Mouse (Mus musculus) layer of hippocampus, postnatal 10 days (tissue): Measurements from ENCODE around the gene Rapgef2. TPM values are rescaled to one million over a fixed set of nuclear protein-coding genes. Genes with fewer than 3 reads are reported as not detected.
"Not testable (repeated sequence)": the region's sequence is repeated elsewhere in the genome, so short reads cannot be mapped to it uniquely, and the experiment has no call there.

ENCODE experiments used
- DNase-seq, 2 experiments: peaks; one replicate each; pipeline ENCODE4 v3.0.0; 2021; ENCODE audit warnings: low spot score in 2 of 2
- total RNA-seq, 2 experiments: library from RNA; stranded (reverse); gene quantifications; 2 replicates each; pipeline ENCODE4 v1.2.3; 2021

Rapgef2 gene
- total RNA-seq, 2 experiments from 2014 or later: 92.7 to 105 TPM

DNA sequence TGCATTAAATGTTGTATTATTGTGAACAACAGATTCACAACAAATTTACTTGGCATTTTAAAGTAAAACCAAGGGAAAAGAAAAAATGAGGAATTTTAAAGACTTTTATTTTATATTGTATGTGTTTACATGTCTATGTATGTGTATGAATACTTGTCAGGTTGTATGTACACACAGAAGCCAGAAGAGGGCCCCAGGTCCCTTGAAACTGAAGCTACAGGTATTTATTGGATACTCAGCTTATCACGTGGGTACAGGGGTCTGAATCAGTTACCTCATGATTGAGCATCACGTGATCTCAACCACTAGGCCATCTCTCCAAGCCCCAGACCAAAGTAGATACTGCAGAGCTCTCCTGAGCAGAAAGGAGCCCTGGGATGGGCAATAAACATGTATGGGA, 180.0 kb downstream of the Rapgef2 start:
- no peak for DNase-seq

DNA sequence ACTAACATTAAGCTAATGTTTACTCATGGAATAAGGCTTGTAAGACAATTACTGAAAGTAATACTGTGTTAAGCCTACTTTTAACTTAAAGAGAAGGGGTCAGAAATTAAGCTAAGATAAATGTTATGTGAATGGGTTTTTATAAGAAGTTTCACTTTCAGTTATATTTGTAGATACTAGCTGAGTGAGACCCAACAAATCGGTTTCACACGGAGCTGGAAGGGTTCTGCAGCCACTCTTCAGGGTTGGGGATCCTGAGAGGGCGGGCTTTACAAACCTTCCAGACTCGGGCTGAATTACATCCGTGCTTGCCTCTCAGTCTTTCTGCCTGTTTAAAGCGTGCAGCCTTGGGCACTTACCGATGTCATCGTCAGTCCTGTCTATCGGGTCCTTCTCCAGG, 182.7 kb downstream of the Rapgef2 start:
- no peak for DNase-seq

DNA sequence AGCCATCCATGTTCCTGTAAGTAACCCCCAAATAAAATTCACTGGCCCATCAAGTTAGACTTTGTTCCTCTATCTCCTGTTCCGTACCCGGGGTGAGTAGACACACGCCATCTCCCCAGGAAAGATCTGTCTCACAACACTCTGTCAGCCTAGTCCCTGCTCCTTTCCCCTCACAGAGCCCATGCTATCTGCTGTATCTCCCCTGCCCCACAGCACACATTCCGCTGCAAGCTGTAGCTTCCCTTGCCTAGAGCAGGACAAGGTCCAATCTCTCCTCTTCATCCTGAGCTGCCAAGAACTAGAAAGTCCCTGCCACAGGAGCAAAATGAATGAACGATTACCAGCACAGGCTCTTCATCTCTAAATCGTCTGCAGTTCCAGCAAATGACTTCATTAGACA, 184.6 kb downstream of the Rapgef2 start:
- DNase-seq: no peak

DNA sequence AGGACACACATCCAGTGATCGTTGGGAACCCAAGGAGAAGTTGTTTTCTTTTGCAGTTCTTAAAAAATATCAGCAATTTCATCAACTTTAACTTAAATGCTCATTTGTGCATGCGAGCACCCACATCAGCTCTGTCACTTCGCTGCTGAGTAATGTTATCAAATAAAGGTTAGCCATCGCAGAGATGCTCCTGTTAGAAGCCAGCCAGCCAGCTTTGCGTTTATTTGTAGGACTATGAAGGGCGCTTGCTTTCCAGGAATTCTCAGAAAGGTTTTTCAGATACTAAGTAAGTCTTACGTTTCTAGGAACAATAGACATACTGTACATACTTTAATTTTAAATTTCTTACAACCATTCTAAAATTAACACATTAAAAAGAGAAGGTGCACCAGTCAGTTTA, 185.5 kb downstream of the Rapgef2 start:
- no peak for DNase-seq

GRCm38 (mm10) chr3:79089091-79089490, 197.2 kb downstream of the Rapgef2 start:
- DNase-seq: no peak

DNA sequence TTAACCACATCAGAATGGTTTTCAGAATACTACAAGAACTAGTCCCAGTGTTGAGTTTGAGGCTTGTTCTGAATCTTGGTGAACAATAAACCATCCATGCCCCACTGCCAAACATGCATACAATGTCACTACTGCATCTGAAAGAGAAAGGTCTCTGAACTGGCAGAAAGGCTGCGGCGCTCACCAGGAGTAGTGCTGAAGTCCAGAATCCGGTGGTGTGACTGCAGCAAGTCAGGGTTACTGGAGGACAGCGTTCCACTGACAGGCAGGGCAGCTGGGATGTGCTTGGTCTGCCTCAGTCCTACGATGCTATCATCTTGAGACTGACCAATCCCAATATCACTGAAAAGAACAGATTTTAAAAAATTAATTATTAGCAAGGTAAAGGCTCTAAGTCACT, 197.9 kb downstream of the Rapgef2 start:
- DNase-seq: no peak

- DNase-seq: no peak
Measured at GRCm38 (mm10) chr3:79086282-79086681, 200.0 kb downstream of the Rapgef2 start.

DNA sequence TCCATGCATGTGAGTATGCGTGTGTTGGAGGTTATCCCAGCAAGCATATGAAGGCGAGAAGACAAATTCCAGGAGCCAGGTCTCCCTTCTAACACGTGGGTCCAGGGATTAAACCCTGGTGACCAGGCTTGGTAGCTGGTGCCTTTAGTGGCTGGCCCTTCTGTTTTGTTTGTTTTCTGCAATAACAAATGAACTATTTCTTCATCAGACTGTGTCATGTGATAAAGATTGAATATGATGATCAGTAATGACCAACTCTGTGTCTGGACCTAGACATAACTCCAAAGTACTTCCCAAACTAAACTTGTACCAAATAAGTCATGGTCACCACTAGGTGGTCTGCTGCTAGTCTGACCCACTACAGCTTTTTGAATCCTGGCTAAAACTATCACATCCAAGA, 202.4 kb downstream of the Rapgef2 start:
- DNase-seq: no peak

DNA sequence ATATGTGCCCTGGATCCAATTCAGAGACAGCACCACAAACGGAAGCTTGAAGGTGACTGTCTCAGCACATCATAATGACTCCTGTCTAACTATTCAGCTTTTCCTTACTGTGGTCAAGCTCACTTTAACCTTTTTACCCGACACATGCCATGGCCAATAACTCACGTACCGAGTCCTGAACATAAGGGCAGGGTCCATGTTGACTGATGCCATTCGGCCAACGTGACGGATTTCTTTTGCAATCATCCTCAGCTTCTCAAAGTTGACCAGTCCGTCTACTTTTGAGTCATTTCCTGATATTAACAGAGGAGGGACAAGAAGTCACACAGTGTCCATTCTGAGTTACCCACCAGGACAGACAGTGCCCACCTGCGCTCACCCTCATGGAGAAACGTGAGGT, 203.3 kb downstream of the Rapgef2 start:
- DNase-seq: no peak

GRCm38 (mm10) chr3:79079076-79079475, 207.2 kb downstream of the Rapgef2 start:
- DNase-seq: no peak

DNA sequence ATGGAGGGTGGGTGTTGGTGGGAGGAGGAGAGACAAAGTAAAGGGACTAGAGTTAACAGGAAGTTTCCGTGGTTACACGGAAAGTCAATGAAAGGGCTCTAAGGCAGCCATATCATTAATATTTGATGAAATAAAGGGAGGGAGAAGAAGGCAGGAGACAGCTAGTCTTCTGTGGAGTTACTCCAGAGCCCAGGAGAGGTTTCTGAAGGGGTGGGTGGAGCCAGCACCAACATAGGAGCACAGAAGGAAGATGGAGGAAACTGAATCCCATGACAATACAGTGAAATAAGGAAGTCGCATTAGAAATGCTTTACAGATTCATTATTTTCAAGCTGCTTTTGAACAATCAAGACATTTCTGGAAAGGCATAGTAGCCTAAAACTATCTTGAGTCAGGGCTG, 211.3 kb downstream of the Rapgef2 start:
- no peak for DNase-seq

- no peak for DNase-seq
Measured at GRCm38 (mm10) chr3:79073541-79074244, 212.6 kb downstream of the Rapgef2 start.

- DNase-seq: no peak
Measured at GRCm38 (mm10) chr3:79071561-79071960, 214.8 kb downstream of the Rapgef2 start.

- no peak for DNase-seq
Measured at GRCm38 (mm10) chr3:79069891-79070290, 216.4 kb downstream of the Rapgef2 start.

GRCm38 (mm10) chr3:79068976-79069375, 217.3 kb downstream of the Rapgef2 start:
- DNase-seq: no peak

GRCm38 (mm10) chr3:79066455-79067055, 219.8 kb downstream of the Rapgef2 start:
- DNase-seq: peak; percentile 18 to 39

- no peak for DNase-seq
Measured at GRCm38 (mm10) chr3:79064096-79064495, 222.2 kb downstream of the Rapgef2 start.

GRCm38 (mm10) chr3:79061426-79061825, 224.9 kb downstream of the Rapgef2 start:
- no peak for DNase-seq

DNA sequence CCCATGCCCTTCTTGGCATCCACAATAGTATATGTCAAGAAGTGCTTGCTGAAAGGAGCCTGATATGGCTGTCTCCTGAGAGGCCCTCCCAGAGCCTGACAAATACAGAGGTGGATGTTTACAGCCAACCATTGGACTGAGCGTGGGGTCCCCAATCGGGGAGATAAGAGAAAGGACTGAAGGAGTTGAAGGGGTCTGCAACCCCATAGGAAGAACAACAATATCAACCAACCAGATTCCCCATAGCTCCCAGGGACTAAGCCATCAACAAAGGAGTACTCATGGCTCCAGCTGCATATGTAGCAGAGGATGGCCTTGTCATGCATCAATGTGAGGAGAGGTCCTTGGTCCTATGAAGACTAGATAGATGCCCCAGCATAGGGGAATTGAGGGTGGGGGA, 227.8 kb downstream of the Rapgef2 start:
- not testable (repeated sequence) for DNase-seq

GRCm38 (mm10) chr3:79045251-79045650, 241.1 kb downstream of the Rapgef2 start:
- no peak for DNase-seq

GRCm38 (mm10) chr3:79042973-79043372, 243.3 kb downstream of the Rapgef2 start:
- no peak for DNase-seq

DNA sequence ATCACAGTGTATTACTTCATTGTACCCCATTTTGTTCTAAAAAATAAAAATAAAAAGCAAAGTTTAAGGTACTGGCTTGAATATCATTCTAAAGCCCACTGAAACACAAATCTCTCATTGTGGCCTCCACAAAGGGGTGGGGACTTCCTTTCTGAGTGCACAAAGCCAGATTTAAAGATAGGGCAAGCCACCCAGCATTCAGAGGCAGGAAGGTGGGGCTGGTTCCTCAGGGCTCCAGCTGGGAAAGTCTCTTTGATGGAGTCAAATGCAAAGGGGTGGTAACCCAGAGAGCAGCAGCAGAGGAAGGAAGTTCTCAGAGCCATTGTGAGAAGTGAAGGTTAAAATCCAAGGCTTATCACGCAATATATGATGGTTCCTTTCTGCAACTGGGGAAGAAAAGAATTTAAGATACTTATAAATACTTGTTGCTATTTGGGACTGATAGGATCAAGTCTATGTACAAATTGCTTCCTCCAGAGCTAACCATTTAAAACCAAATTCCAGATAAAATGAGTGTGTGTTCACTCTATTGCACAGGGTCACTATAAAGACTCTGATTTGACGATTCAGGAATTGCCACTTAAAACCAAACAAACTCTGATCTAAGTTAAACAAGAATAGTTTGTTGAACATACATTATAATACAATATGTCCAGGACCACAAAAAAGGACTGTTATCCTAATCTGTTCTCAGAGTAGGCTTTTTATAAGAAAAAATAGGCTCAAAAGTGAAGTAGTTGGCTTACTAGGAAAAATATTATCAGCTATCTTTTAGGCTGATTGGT, 246.5 kb downstream of the Rapgef2 start:
- DNase-seq: no peak
